Mouse (Mus musculus): ENCODE data around the gene 1700020A23Rik.

1700020A23Rik gene

DNA sequence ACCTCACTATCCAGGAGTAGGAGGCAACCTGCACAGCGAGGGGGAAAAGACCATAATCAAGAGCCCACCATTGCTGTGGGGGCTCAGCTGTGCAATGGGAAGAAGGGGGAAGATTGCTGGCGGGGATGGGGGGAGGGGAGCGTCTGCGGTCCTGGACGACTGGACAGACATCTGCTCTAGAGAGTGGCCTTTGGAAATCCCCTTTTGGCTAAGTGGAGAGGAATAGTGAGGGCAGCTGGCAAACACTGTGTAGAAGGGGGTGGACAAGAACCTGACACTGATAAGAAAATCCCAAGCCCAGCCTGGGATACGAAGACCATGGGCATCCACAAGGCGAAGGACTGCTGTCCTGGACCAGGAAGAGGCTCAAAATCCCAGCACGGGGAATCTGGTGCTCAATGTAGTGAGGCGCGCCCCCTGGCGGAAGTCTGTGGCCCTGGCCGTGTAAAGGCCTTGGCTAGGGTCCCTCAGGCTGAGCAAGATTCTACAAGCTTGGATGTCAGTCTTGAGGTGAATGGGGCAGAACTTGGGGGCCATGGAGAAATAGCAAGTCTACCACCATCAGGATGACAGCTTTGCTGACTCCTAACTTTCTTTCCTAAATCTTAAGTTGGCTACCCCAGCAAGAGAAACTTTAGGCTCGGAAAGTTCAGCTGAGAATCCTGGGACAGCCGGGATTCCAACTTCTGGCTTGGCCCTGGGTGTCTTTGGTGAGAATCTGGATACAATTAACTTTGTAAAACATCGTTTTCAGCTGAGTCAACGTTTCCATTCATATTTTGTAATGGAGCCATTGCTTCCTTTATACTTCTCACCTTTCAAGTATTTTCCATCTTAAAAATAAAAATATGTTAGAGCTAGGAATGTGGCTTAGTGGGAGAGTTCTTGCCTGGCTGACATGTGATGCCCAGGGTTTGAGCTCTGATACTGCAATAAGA lies 6.8 kb downstream of the 1700020A23Rik start:
- DNase-seq = peak; percentile 90 to 95

DNA sequence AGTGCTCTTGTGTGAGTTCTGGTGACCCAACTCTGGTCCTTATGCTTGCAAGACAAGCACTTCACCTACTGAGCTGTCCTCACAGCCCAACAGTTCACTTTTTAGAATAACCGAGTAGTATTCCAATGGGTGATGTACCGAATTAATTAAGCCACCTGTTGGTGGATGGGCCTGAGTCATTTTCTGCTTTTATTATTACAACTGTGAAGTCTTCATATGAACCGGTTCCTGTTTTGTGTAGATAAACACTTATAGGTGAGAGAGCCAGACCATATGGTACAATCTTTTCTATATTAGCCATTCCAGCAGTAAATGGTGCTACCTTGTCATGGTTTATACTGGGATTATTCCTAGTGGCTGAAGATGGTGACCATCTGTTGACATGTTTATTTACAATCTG lies 7.7 kb downstream of the 1700020A23Rik start:
- DNase-seq = no peak

DNA sequence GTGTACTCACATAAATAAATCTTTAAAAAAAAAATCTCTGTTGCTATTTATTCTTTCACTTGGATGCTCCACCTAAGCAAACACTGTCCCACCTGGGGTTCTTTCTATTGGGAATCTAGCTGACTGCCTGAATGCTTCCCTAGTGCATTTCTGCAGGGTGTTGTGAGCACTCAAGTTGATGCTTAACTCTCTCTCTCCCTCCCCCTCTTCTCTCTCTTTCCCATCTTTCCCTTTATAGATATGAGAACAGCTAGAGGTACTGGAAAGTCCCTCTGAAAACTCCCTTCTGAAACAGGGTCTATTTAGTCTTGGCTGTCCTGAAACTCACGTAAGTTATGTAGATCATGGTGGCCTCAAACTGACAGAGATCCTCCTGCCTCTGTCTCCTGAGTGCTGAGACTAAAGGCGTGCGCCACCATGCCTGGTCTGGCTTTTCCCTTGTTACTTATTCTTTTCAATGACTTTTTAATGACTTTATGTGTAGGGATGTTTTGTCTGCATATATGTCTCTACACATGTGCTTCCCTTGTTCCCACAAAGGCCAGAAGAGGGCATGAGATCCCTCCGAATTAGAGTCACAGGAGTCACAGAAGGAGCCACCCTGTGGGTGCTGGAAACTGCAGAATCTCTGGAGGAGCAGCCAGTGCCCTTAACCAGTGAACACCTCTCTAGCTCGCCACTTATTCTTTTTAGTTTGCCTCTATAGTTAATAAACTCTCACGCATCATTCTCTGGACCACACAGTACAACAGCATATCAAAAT lies 9.2 kb downstream of the 1700020A23Rik start:
- no peak for DNase-seq

DNA sequence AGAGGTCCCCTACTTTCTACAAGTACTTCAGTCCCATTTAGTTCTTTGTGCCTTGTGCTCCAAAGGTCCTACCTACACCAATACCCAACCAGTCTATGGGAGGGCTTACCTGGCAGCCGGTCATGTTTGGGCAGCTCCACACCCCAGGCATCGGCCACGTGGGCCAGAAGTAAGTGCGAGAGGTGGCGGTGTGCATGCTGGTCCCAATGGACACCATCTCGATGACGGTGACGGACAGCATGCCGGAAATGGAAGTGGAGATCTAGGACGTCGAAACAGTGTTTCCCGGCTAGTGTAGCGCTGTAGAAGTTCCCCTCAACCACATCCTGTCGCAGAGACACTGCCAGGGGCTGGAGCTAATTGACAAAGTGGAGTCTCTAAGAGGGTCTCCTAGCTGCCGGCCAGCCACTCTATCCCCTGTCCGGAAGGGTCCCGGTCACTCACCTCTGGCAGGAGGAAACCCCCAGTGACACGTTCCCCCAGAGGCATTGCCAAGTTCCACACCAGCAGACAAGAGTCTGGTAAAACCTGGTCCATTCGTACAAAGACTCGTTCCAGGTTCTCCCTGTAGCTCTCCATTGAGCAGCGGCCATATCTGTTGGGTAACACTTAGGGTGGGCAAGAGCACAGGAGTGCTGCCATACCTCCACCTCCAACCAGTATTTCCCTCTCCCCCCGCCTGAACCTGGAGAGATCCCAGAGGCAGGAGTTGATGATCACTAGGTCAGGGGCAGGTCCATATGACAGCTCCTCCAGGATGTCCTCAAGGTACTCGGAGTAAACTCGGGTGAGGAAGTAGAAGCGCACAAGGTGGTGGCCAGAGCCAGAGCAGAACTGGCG lies 16.9 kb downstream of the 1700020A23Rik start:
- DNase-seq = no peak

DNA sequence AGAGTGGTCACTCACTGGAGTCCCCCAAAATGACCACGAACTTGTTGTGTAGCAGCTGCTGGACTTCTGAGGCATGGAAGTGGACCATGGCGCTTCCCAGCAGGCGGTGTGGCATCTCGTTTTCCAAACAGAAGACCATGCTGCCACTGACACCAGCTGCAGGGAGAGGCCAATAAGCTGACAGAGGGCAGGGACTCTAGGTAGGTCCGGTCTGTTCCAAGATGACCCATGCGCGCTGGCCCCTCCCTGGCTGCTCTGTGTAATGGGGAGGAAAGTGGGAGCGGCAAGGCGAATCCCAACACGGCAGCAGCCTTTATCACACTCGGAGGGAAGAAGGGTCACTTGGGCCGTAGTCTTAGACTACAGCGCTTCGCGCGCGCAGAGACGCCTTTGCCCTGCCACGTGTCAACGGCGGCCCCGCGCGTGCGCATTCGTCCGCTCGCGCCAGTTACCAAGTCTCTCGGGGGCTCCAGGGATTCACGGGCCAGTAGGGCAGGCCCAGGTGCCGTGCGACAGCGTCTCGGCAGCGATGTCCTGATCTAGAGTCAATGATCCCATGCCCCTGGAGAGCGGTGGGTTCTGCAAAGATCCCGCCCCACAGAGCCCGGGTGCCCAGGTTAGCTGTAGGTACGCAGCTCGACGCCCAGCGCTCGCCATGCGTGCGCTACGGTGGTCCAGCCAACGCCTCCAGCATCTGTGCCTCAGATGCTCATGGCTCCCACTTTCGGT lies 18.5 kb downstream of the 1700020A23Rik start:
- DNase-seq = peak; percentile 91 to 92

DNA sequence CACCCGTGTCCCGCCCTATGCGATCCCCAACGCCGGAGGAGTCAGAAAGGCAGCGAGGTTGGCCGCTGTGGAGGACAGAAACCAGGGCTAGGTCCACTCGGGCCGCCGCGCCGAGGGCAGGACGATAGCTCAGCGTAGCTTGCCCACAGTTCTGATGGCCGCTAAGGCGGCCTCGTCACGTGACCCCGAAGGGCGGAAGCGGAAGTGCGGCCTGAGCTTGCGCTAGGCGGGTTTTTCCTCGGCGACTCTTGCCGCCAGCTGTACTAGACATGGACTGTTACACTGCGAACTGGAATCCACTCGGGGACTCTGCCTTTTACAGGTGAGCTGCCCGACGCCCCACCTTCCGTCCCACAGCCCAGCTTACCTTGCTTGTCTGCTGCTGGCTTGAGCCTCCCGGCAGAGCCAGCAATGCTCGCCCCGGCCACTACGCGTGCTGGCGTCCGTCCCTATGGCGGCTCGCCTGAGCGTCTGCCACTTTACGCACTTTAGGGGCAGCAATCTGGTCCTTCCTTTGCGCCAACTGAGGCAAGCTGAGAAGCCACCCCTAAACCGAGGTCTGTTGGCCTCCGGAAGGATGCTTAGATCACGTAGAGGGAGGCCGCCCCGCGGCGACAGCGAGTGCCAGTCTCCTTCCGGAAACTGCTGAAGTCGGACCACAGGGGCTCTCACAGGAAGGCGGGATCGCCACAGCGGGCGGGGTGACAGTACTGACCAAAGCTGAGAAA lies 19.2 kb downstream of the 1700020A23Rik start, which contains the start of the genes Vps16 and Pced1a:
Gene Vps16 (plus strand): TSS at position 214 of the 728 bp plus-strand sequence.
Gene Pced1a (minus strand): TSS at position 576 of the 728 bp plus-strand sequence.
- DNase-seq = peak; percentile 95

DNA sequence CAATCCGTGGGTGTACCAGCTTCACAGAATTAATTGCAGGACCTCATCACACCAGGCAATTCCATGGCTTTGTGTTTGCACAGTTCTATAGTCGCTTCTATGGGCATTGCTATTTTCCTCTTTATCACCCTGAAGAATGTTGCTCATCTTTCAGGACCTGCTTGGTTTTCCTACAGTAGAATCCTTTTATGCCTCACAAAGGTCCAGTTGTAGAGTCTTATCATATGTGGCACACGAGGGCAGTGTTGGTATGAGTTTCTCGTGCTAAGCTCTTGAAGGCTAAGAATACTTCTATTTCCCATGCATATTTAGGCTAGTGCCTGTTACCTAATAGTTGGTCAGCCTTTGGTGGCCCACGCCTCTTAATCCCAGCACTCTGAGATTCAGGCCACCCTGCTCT lies 20.1 kb downstream of the 1700020A23Rik start:
- DNase-seq = peak in 1 of 2 experiments; percentile 37

DNA sequence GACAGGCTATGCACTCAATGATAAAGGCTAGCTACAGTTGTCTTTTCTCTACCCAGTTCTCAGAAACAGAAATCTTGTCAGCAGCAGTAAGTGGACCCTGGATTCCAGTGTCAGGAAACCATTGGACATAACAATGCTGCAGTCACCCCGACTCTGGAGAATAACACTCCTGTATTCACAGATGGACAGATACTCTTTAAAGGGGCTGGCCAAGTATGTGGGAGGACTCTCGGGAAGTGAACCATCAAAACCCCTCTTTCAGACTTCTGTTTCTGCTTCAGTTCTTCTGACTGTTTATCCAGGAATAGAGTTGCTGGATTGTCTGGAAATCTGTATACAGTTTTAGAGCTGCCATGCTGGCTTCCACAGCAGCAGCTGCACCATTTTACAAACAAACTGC lies 24.8 kb downstream of the 1700020A23Rik start:
- DNase-seq = no peak

DNA sequence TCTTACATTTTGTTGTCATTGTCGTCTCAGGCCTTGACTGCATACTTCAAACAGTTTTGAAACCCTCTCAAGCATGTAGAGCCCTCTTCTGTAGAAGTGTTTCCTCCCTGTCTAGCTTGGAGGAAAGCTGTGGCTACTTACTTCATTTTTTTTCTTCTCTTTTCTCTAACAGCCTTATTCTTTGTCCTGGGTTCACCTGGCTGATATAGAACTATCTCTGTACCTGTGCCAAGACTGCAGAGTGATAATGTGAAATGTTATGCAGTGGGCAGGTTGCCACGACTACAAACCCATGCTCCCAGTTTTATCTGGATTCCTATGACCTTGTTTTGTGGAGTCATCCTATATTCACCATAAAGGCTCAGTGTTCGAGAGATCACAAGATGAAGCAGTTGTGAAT lies 25.4 kb downstream of the 1700020A23Rik start:
- no peak for DNase-seq

DNA sequence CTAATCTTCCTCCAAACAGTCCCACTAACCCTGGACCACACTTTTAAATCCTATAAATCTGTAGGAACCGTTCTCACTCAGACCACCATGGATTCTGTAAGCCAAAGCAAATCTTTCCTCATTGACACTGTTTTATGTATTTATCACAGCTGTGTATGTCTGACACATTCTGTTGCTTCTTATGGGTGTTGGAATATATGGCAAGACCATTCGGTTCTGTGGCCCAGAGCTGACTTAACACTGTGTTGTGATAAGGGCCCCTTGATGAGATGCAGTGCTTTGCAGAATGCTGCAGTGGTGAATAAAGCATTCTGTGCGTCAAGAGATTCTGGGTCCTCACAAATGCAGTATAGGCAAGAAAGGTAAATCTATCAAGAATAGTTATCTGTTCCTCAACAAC lies 27.1 kb downstream of the 1700020A23Rik start:
- DNase-seq = no peak

DNA sequence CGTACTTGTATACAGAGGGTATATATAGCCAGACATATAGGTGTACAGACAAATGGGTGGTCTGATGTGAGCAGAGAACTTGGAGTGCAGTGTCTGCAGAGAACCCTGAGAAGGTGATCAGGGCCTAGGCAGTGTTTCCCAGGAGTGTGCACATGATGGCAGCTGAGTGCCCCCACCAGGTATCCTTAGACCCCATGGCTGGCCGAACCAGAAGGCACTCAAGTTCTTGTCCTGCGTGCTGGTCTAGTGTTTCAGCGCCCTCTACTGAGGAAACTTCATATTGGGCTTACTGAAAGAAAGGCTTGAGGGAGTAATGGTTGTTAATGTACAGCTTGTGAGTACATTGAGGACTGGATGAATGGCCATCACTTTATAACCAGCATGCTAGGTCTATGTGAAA lies 28.1 kb downstream of the 1700020A23Rik start:
- peak; percentile 74 to 76 for DNase-seq

DNA sequence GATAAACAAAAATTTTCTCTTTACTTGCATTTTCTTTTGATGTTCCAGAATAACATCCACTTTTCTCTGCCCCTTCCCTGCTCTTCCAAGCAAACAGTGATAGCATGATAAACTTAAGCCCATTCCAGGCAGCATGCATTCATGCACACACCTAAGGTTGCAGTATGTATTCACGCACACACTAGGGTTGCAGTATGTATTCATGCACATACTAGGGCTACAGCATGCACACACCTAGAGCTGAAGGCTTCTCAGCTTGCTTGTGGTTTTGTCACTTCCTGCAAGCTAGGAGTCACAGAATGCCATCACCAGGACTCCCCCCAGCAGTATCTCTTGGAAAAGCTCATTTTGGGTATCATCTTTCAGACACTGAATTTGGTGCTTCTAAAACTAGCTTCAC lies 31.7 kb downstream of the 1700020A23Rik start:
- DNase-seq = no peak

DNA sequence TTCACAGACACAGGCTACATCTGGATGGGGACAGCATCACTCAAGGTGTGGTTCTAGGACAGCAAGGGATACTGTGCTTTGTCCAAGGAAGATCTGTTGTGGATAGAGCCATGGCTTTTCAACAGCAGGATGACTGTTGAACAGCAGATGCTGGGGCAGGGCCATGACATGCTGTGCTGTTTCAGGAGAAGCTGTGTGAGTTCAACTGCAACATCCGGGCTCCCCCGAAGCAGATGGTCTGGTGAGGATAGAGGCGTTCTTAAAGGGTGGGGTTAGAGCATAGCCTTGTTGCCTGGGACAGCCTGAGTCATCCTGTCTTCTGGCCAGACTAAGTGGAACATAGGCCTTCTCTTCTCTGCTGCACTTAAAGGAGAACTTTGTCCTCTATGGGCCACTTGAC lies 33.8 kb downstream of the 1700020A23Rik start:
- DNase-seq = no peak

DNA sequence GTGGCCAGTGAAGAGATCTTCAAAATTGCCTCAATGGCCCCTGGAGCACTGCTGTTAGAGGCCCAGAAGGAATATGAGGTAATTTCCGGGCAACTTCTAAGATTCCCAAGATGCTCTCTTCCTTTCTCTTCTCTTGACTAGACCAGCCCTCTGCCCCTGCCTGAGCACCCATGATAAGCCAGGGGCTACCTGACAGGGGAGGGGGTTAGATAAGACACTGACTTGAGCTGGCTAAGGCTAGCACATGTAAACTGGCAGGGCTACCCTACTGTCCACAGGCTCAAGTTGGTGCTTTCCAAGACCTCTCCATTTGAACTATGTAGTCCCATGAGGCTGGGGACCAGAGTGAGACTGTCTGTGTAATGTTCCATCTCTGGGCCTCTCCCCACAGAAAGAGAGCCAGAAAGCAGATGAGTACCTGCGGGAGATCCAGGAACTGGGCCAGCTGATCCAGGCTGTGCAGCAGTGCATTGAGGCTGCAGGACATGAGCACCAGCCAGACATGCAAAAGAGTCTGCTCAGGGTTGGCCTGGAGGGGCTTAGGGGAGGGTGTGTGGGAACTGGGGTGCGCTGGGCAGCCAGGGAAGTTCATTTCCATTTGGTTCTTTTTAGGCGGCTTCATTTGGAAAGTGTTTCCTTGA lies 34.9 kb downstream of the 1700020A23Rik start:
- DNase-seq = peak; percentile 43 to 50

DNA sequence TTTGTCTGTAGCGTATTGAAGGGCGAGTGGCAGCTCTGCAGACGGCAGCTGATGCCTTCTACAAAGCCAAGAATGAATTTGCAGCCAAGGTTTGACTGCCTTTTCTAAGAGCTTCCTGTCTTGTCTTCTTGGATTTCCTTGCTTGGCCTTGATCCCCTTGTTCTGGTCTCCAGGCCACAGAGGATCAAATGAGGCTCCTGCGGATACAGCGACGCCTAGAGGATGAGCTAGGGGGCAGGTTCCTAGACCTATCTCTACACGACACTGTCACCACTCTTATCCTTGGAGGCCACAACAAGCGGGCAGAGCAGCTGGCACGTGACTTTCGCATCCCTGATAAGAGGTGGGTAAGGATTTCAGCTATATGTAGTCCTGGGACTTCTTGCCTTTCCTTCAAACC lies 37.1 kb downstream of the 1700020A23Rik start:
- DNase-seq = no peak

DNA sequence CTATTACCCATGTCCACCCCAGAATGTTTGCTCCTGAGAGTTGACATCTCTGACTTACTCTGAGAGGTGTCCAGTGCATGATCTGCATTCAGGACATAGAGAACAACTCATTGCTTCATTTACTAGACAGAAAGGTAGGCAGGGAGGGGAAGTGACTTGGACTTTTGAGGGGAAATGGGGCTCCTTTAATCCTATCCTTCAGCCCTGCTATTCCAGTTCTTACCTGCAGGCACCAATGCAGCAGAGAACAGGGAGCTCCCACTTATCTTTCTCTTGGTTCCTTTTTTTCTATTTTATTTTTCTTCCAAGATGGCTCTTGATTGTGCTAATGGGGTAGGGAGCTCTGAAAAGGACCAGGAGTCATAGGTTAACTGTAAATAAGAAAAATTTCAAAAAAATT lies 43.4 kb downstream of the 1700020A23Rik start:
- DNase-seq = no peak

DNA sequence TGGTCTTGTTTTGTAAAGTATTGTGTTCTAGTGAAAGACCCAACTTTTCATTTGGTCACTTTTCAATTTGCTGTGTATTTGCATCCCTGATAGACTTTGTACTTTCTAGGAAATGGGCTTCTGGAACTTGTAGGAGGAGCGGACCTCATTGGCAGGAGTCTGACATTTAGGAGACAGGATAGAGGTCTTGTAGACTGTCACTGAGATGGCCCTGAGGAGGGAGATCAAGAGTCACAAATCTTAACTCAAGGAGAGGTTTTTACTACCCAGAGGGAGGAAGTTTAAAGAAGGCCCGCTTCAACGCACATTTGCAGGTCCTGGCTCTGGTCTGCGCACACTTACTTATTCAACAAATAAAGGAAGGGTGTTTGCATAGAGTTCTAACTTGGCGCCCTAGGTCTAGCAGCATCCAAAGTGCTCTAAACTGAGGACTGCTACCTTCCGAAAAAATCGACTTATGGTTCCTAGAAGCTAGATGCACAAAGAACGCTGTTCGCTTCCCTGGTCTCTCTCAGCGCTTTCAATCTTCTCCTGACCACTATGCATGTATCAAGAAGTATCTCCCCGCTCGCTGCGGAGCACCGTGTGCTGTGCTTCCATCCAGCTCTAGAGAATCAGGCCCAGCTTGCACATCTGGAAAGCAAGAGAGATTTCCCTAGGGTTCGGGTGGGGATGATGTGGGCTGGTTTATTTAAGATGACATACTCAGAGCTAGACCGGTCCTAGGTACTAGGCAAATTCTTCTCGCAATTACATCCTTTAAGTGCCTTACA lies 44.1 kb downstream of the 1700020A23Rik start:
- no peak for DNase-seq

DNA sequence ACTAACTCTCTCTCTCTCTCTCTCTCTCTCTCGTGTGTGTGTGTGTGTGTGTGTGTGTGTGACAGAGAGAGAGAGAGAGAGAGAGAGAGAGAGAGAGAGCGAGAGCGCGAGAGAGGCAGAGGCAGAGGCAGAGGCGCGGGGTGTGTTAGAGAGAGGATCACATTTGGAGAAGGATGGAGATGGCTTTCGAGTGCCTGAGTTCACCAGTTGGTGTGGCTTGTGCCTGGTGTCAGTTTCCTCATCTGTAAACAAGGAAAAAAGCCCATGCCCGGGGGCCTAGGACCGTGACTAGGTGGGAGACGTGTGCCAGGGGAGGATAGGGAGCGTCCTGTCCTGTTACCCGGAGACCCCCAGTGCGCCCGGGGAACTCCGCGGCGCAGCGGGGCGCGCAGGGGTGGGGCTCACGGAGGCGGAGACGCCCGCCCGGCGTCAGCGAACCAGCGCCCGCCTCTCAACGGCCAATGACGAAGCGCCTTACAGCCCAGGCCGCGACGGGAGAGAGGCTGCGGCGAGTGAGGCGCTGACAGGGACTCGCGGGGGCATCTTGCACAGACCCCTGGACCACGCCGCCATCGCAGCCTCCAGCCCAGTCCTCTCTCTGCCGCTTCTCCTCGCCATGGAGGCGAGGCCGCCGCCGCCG lies 44.9 kb downstream of the 1700020A23Rik start, which contains the start of gene Ptpra:
Gene Ptpra (plus strand): TSS at position 485 of the 640 bp plus-strand sequence.
- DNase-seq = peak; percentile 94 to 95

DNA sequence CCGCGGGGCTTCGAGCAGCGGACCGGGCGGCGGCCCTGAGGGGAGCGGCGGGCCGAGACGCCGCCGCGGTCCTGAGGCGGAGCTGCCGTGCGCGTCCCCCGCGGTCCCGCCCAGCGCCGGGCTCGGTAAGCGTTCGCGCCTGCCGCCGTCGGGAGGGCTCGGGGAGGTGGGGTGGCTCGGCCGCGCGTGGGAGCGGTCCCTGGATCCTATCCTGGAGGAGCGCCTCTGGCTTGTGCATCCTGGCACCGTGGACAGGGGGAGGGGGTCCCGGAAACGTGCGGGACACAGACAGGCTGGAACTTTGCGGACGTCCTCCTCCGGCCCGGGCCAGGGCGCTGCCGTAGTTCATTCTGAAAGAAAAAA lies 45.4 kb downstream of the 1700020A23Rik start:
- DNase-seq = peak in 1 of 2 experiments; percentile 73
